Mouse (Mus musculus) kidney, postnatal 0 days (tissue): ENCODE data around the gene Mlip. TPM values are rescaled to one million over a fixed set of nuclear protein-coding genes. Genes with fewer than 3 reads are reported as not detected.
A peak's percentile ranks its signal among the peaks of the same experiment; 100 is the strongest.

Experiments
- ATAC-seq: fragments of 200-750 bp; cut with Nextera tagmentation; replicated peaks from 2 replicates; pipeline ENCODE4 v1.8.0; 2017; ENCODE audit warnings: low read depth, moderate number of reproducible peaks, moderate TSS enrichment, moderate library complexity; ENCODE audit not compliant: low FRiP score
- DNase-seq: peaks from one replicate; pipeline ENCODE4 v3.0.0-alpha.2; 2016; ENCODE audit warnings: low spot score
- H3K27ac ChIP-seq: fragments of 300-500 bp; sonication (generic); 2 replicates; pipeline ENCODE4 v1.5.1; 2014; ENCODE audit warnings: mild to moderate bottlenecking
- H3K27me3 ChIP-seq: fragments of 300-500 bp; sonication (generic); 2 replicates; pipeline ENCODE4 v1.6.1; 2014; ENCODE audit warnings: low read length, mixed read lengths; ENCODE audit not compliant: insufficient read depth
- H3K36me3 ChIP-seq: fragments of 300-500 bp; sonication (generic); 2 replicates; pipeline ENCODE4 v1.6.1; 2014; ENCODE audit warnings: low read length, mixed read lengths; ENCODE audit not compliant: insufficient read depth
- H3K4me1 ChIP-seq: fragments of 300-500 bp; sonication (generic); replicated peaks from 2 replicates; pipeline ENCODE4 v1.6.1; 2014; ENCODE audit warnings: antibody characterized with exemption, low read length, mixed read lengths; ENCODE audit not compliant: insufficient read depth
- H3K4me2 ChIP-seq: fragments of 300-500 bp; sonication (generic); 2 replicates; pipeline ENCODE4 v1.6.1; 2014; ENCODE audit warnings: mild to moderate bottlenecking, low read length, moderate library complexity, mixed read lengths
- H3K4me3 ChIP-seq: fragments of 300-500 bp; sonication (generic); replicated peaks from 2 replicates; pipeline ENCODE4 v1.5.1; 2014; ENCODE audit warnings: low read depth, low read length
- H3K9ac ChIP-seq: fragments of 300-500 bp; sonication (generic); 2 replicates; pipeline ENCODE4 v1.6.1; 2014; ENCODE audit warnings: low read depth, low read length
- H3K9me3 ChIP-seq: fragments of 300-500 bp; sonication (generic); replicated peaks from 2 replicates; pipeline ENCODE4 v1.6.1; 2016; ENCODE audit warnings: low read length, inconsistent platforms, mixed read lengths
- CTCF ChIP-seq: IDR thresholded peaks from 2 replicates; pipeline ENCODE4 v1.5.1; 2016; ENCODE audit warnings: antibody characterized with exemption, low read depth, mild to moderate bottlenecking, moderate library complexity
- WGBS: fragments of 180-500 bp; shearing (Covaris S2); extraction: QIAGEN DNeasy Blood & Tissue Kit; methylation state at CpG from one replicate; pipeline ENCODE4 v1.1.7; 2014; 5-methylcytosine and 5-hydroxymethylcytosine counted together
- polyA plus RNA-seq: library from polyadenylated mRNA; unstranded; fragments of >200 nt; fragmentation: Nextera tagmentation; extraction: Ambion mirVana; gene quantifications from 2 replicates; pipeline ENCODE4 v1.2.1, GENCODE M21; 2015

Mlip gene
- polyA plus RNA-seq, 1 experiment from 2014 or later = 0.12 TPM

DNA sequence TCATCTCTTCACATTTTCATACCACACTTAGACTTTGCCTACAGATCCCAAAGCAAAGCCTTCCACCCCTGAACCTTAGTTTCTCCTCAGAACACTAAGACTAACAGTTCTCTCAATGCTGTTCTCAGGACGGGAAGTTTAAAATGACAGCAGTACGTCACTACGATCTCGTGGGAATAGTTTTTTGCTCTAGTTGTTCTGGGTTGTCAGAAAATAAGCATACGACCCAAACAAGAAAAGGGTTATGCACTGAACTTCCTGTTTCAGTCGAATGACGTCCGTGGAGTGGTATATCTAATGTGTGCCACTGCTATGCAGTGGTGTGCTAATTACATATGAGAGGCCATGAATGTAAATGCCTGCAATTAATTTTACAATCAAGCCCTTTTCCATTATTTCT, 7.9 kb upstream of the Mlip start:
- Histone ChIP-seq H3K4me2 (no peak overlapping the region), H3K4me3 (no peak overlapping the region), H3K9ac (no peak overlapping the region), H3K9me3 (no peaks in the 10 kb centered on the region), H3K27me3 (no peaks in the 10 kb centered on the region), H3K27ac (no peak overlapping the region), H3K36me3 (no peaks in the 10 kb centered on the region), H3K4me1 (no peaks in the 10 kb centered on the region)
- DNase-seq (no peak), ATAC-seq (no peak)
- 74% methylated on average over 8 of the region's 8 CpGs for WGBS
- TF ChIP-seq CTCF = no peak

GRCm38 (mm10) chr9:77359278-77359973, 6.7 kb upstream of the Mlip start:
- Histone ChIP-seq H3K9ac (no peak overlapping the region), H3K27me3 (no peaks in the 10 kb centered on the region), H3K4me3 (no peak overlapping the region), H3K4me2 (no peak overlapping the region), H3K36me3 (no peaks in the 10 kb centered on the region), H3K27ac (no peak overlapping the region), H3K9me3 (no peaks in the 10 kb centered on the region), H3K4me1 (no peaks in the 10 kb centered on the region)
- no peak for DNase-seq
- no peak for TF ChIP-seq CTCF
- WGBS = 84% methylated on average over 10 of the region's 10 CpGs
- no peak for ATAC-seq

DNA sequence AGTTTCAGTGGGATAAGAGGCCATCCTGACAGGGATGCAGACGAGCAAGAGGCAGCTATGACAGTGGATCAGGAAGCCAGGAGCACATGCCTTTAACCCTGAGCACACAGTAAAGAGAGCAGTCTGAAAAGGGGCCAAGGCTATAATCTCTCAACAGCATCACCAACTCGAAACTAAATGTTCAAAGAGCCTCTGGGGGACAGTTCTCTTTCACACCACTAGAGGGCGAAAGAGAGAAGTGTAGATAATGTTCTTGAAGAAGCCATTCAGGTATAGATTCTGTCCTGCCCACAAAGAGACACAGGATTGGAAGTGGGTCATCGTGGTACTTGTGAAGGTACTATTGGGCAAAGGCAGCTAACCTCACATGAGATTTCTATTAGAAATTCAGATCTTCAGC, 1.2 kb upstream of the Mlip start:
- no peaks in the 10 kb centered on the region for H3K4me1 ChIP-seq

DNA sequence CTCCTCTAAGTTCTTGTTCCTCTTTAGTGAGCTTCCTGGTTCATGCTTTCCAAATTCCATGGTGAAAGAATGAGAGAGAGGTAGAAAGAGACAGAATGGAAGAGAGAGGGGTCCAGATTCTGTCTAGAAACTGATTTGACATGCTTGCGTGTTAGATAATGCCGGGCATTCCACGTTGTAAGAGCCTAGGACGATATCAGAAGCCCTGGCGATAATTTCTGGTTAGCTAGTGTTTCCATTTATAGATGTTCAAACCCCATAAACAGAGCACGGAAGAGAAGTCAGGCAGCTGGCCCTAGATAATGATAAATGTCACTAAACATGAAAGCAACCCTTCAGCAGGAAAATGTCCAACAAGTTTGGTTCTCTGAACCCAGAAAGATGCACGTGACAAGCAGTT, 5.1 kb downstream of the Mlip start:
- Histone ChIP-seq H3K4me2 (no peak overlapping the region), H3K27ac (no peak overlapping the region), H3K4me1 (no peaks in the 10 kb centered on the region), H3K27me3 (no peaks in the 10 kb centered on the region), H3K4me3 (no peak overlapping the region), H3K9me3 (no peaks in the 10 kb centered on the region), H3K9ac (no peak overlapping the region), H3K36me3 (no peaks in the 10 kb centered on the region)
- WGBS = 69% methylated on average over 7 of the region's 7 CpGs
- no peak for TF ChIP-seq CTCF
- DNase-seq (no peak), ATAC-seq (no peak)

More for the DNA sequence above, 1.2 kb upstream of the Mlip start:
- H3K9ac ChIP-seq = no peak overlapping the region
- peak; percentile 36; the same call in 1 of the 2 replicates for TF ChIP-seq CTCF
- ATAC-seq = no peak
- no peak for DNase-seq
- H3K9me3 ChIP-seq = no peaks in the 10 kb centered on the region
- H3K4me2 ChIP-seq = no peak overlapping the region
- no peak overlapping the region for H3K4me3 ChIP-seq
- no peaks in the 10 kb centered on the region for H3K27me3 ChIP-seq
- H3K27ac ChIP-seq = no peak overlapping the region
- 80% methylated on average over 4 of the region's 4 CpGs for WGBS
- H3K36me3 ChIP-seq = no peaks in the 10 kb centered on the region

DNA sequence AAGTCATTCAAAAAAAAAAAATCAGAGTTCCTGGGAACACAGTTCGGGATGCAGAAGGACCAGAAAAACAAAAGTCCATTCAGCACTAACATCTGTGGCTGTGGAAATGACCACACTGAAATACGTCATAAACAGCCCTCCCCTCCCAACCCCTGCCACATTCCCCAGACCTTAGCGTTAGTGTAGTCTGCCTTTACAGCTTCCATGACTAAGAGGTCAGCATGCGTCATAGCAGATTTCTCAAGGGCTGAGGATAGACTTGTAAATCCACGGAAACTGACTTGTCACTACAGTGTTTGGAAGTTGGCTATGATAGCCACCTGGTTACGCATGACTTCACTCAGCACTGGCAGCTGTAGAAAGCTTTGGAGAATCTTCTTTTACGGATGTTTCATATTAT, 8.5 kb downstream of the Mlip start:
- no peak for TF ChIP-seq CTCF
- Histone ChIP-seq H3K4me2 (no peak overlapping the region), H3K27ac (no peak overlapping the region), H3K4me1 (no peaks in the 10 kb centered on the region), H3K9me3 (no peaks in the 10 kb centered on the region), H3K36me3 (no peaks in the 10 kb centered on the region), H3K27me3 (no peaks in the 10 kb centered on the region), H3K4me3 (no peak overlapping the region), H3K9ac (no peak overlapping the region)
- ATAC-seq (no peak), DNase-seq (no peak)
- 50% methylated on average over 7 of the region's 7 CpGs for WGBS

- no peak overlapping the region for H3K27ac ChIP-seq
- H3K9ac ChIP-seq = no peak overlapping the region
Measured at GRCm38 (mm10) chr9:77340159-77340862, 12.5 kb downstream of the Mlip start.

More at GRCm38 (mm10) chr9:77340159-77340862, 12.5 kb downstream of the Mlip start:
- no peaks in the 10 kb centered on the region for H3K9me3 ChIP-seq
- H3K4me1 ChIP-seq = no peaks in the 10 kb centered on the region
- H3K27me3 ChIP-seq = no peaks in the 10 kb centered on the region
- WGBS = 49% methylated on average over 18 of the region's 18 CpGs
- H3K36me3 ChIP-seq = no peaks in the 10 kb centered on the region
- DNase-seq (no peak), ATAC-seq (no peak)
- 0 out of 2 replicates have a peak overlapping the region, but pooled peaks have one; percentile 1 for H3K4me2 ChIP-seq
- H3K4me3 ChIP-seq = no peak overlapping the region
- TF ChIP-seq CTCF = no peak
